Mouse (Mus musculus): ENCODE measurements around the gene Sobp. TPM values are rescaled to one million over a fixed set of nuclear protein-coding genes. Genes with fewer than 3 reads are reported as not detected.

The Sobp gene
- polyA plus RNA-seq, 1 experiment from 2014 or later, result 1.5 TPM

DNA sequence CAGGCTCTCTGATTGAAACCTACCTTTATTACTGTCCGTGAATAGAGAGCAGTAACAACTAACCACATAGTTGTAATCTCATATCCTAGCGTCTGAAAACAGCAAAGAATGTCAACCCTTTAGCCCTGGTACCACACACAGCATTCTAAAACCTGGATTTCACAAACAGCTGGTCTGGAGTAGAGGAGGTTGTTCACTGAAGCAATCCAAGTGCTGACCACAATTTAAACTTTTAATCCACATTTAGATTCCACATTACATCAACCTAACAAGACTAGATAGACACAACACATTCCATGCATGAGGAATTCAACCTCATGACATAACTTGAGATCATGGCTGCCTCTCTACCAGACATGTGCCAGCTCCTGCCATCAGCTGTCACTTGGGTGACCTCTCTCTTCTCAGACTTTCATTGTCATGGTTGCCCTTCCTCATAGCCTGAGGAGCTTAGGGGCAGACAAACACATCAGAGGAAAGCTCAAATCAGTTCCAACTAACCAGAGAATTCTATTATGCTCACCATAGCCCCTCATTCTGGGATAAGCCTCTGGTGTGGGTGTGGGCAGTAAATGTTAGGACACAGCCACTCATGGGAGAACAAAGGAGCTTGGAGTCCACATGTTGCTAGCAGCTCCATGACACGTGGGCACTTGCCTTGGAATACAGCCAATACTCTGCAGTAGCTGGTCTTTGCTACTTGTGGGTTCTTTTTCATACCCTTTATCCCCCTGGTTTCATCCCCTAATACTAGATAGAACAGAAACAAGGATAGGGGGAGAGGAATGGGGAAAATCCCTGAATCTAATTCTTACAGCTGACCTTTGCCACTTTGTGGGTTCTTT, 58.0 kb downstream of the Sobp start:
- H3K9me3 ChIP-seq (ENCODE audit: control insufficient read depth, low read length), result 0 out of 2 replicates have a peak, but pooled peaks cover 3% of the 10 kb centered on the region
- DNase-seq (ENCODE audit: low spot score), result no peak
- WGBS, result 72% methylated on average over 3 of the region's 3 CpGs
- H3K4me1 ChIP-seq (replicated peaks; ENCODE audit: control insufficient read depth, insufficient read depth, low read length), result no peaks in the 10 kb centered on the region
- H3K9ac ChIP-seq (ENCODE audit: low read length), result no peak overlapping the region
- H3K4me2 ChIP-seq (ENCODE audit: low read length), result no peak overlapping the region
- ATAC-seq (replicated peaks; ENCODE audit: low FRiP score, low TSS enrichment, low read depth), result no peak
- H3K27ac ChIP-seq (ENCODE audit: low read depth), result no peak overlapping the region
- H3K4me3 ChIP-seq (ENCODE audit: low read depth, low read length), result no peak overlapping the region
- no peaks in the 10 kb centered on the region for H3K36me3 ChIP-seq (ENCODE audit: control insufficient read depth, insufficient read depth, low read length)
- H3K27me3 ChIP-seq (replicated peaks; ENCODE audit: control insufficient read depth, insufficient read depth, low read length), result no peaks in the 10 kb centered on the region

DNA sequence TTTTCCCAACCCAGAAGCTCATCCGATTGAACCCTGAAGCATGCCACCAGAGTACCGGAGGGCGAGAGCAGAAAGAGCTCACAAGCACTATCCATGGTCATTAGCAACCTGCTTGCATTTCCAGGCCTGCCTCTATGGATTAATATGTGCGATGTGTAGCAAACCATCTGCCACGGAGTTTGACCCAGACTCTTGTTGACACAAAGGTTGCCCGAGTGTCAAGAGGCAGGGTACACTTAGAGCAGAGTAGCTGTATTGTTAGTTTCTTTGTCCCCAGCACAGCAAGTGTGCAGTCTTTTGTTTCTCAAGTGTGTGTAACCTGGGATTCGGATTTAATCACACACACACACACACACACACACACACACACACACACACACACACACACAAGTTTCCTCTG, 62.0 kb downstream of the Sobp start:
- no peak for ATAC-seq (replicated peaks; ENCODE audit: low FRiP score, low TSS enrichment, low read depth)

DNA sequence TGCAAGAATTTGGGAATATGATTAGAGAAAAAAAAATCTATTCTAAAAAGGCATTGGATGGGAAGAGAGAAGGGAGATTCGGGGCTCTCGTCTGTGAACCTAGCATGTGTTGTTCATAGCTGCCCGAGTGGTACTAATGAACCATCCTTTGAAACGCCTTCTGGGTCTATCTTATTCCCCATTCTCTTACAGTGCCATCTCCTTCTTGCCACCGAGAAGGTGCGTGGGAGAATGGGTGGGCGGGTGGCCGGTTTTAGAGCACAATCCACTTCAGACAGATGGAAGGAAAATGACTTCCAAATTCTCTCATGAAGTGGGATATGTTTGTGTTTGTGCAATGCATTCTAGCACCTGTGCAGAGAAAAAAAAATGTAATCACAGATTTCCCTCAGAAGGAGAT, 67.7 kb downstream of the Sobp start:
- Histone ChIP-seq H3K4me3 (ENCODE audit: low read depth, low read length) (no peak overlapping the region), H3K9me3 (ENCODE audit: control insufficient read depth, low read length) (no peaks in the 10 kb centered on the region), H3K4me1 (replicated peaks; ENCODE audit: control insufficient read depth, insufficient read depth, low read length) (no peaks in the 10 kb centered on the region), H3K36me3 (ENCODE audit: control insufficient read depth, insufficient read depth, low read length) (no peaks in the 10 kb centered on the region), H3K27ac (ENCODE audit: low read depth) (no peak overlapping the region), H3K9ac (ENCODE audit: low read length) (no peak overlapping the region), H3K4me2 (ENCODE audit: low read length) (no peak overlapping the region), H3K27me3 (replicated peaks; ENCODE audit: control insufficient read depth, insufficient read depth, low read length) (no peaks in the 10 kb centered on the region)
- DNase-seq (ENCODE audit: low spot score), result no peak
- ATAC-seq (replicated peaks; ENCODE audit: low FRiP score, low TSS enrichment, low read depth), result no peak
- 84% methylated on average over 8 of the region's 8 CpGs for WGBS

More for the DNA sequence above, 62.0 kb downstream of the Sobp start:
- no peak overlapping the region for H3K4me3 ChIP-seq (ENCODE audit: low read depth, low read length)
- no peak overlapping the region for H3K4me2 ChIP-seq (ENCODE audit: low read length)
- H3K36me3 ChIP-seq (ENCODE audit: control insufficient read depth, insufficient read depth, low read length), result no peaks in the 10 kb centered on the region
- 80% methylated on average over 7 of the region's 7 CpGs for WGBS
- DNase-seq (ENCODE audit: low spot score), result no peak
- no peaks in the 10 kb centered on the region for H3K27me3 ChIP-seq (replicated peaks; ENCODE audit: control insufficient read depth, insufficient read depth, low read length)
- no peaks in the 10 kb centered on the region for H3K4me1 ChIP-seq (replicated peaks; ENCODE audit: control insufficient read depth, insufficient read depth, low read length)
- no peak overlapping the region for H3K27ac ChIP-seq (ENCODE audit: low read depth)
- H3K9ac ChIP-seq (ENCODE audit: low read length), result no peak overlapping the region
- 0 out of 2 replicates have a peak, but pooled peaks cover 3% of the 10 kb centered on the region for H3K9me3 ChIP-seq (ENCODE audit: control insufficient read depth, low read length)

DNA sequence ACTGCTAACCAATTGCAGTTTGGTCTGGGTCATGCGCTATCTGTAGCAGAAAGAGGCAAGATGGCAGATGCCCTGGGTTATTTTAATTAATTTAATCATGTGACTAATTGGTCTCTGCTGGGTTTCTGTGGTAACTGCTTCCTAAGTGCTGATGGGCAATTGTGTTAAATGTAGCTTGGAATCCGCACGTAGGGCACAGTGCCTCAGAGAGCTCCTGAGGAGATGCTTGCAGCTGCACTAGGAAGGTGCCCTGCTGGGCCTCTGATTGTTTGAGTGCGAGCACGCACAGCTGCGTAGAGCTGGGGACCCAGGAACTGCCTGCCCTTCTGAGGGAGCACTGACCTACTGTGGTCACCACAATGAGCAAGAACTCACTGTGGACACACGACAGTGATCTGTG, 68.1 kb downstream of the Sobp start:
- H3K4me1 ChIP-seq (replicated peaks; ENCODE audit: control insufficient read depth, insufficient read depth, low read length), result no peaks in the 10 kb centered on the region
- 60% methylated on average over 7 of the region's 7 CpGs for WGBS
- H3K9me3 ChIP-seq (ENCODE audit: control insufficient read depth, low read length), result no peaks in the 10 kb centered on the region
- no peak overlapping the region for H3K27ac ChIP-seq (ENCODE audit: low read depth)
- H3K27me3 ChIP-seq (replicated peaks; ENCODE audit: control insufficient read depth, insufficient read depth, low read length), result no peaks in the 10 kb centered on the region
- H3K9ac ChIP-seq (ENCODE audit: low read length), result no peak overlapping the region
- H3K4me2 ChIP-seq (ENCODE audit: low read length), result no peak overlapping the region
- no peaks in the 10 kb centered on the region for H3K36me3 ChIP-seq (ENCODE audit: control insufficient read depth, insufficient read depth, low read length)
- H3K4me3 ChIP-seq (ENCODE audit: low read depth, low read length), result no peak overlapping the region
- DNase-seq (ENCODE audit: low spot score) (no peak), ATAC-seq (replicated peaks; ENCODE audit: low FRiP score, low TSS enrichment, low read depth) (no peak)

DNA sequence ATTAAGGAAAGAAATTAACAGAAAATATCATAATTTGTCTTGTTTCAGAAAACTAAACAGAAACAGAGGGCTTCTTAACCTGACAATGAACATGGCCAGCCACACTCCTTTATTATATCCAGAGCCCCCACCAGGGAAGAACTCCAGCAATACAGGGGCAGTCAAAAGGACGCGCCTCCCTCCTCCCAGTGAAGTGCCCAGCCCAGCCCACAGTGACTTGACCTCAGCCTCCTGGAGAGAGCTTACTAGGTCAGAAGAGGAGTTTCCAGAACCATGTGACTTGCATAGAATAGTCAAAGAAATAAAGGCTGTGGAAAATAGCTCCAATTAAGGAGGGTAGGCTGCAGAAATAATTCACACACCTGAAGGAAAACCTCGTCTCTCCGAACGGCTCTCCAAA, 73.8 kb downstream of the Sobp start:
- no peaks in the 10 kb centered on the region for H3K27me3 ChIP-seq (replicated peaks; ENCODE audit: control insufficient read depth, insufficient read depth, low read length)
- no peaks in the 10 kb centered on the region for H3K9me3 ChIP-seq (ENCODE audit: control insufficient read depth, low read length)
- no peaks in the 10 kb centered on the region for H3K36me3 ChIP-seq (ENCODE audit: control insufficient read depth, insufficient read depth, low read length)
- H3K27ac ChIP-seq (ENCODE audit: low read depth), result no peak overlapping the region
- H3K9ac ChIP-seq (ENCODE audit: low read length), result no peak overlapping the region
- no peak overlapping the region for H3K4me2 ChIP-seq (ENCODE audit: low read length)
- no peak overlapping the region for H3K4me3 ChIP-seq (ENCODE audit: low read depth, low read length)
- H3K4me1 ChIP-seq (replicated peaks; ENCODE audit: control insufficient read depth, insufficient read depth, low read length), result no peaks in the 10 kb centered on the region
- ATAC-seq (replicated peaks; ENCODE audit: low FRiP score, low TSS enrichment, low read depth) (no peak), DNase-seq (ENCODE audit: low spot score) (no peak)
- 61% methylated on average over 5 of the region's 5 CpGs for WGBS

DNA sequence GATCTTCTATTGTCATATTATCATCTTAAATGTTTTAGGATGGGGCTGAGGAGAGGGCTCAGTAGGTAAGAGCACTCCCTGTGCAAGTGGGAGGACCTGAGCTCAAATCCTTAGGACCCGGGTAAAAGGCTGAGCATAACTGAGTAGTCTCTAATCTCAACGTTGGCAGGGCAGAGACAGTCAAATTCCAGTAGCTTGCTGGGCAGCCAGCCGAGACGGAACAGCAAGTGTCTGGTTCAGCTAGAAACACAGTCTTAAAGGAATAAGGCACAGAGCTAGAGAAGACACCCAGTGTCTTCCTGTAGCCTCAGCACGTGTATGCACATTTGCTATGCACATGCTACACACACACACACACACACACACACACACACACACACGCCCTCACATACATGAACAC, 75.1 kb downstream of the Sobp start:
- 74% methylated on average over 6 of the region's 6 CpGs for WGBS
- Histone ChIP-seq H3K4me2 (ENCODE audit: low read length) (no peak overlapping the region), H3K27me3 (replicated peaks; ENCODE audit: control insufficient read depth, insufficient read depth, low read length) (no peaks in the 10 kb centered on the region), H3K4me1 (replicated peaks; ENCODE audit: control insufficient read depth, insufficient read depth, low read length) (no peaks in the 10 kb centered on the region), H3K36me3 (ENCODE audit: control insufficient read depth, insufficient read depth, low read length) (no peaks in the 10 kb centered on the region), H3K27ac (ENCODE audit: low read depth) (no peak overlapping the region), H3K4me3 (ENCODE audit: low read depth, low read length) (no peak overlapping the region), H3K9ac (ENCODE audit: low read length) (no peak overlapping the region), H3K9me3 (ENCODE audit: control insufficient read depth, low read length) (no peaks in the 10 kb centered on the region)
- DNase-seq (ENCODE audit: low spot score) (no peak), ATAC-seq (replicated peaks; ENCODE audit: low FRiP score, low TSS enrichment, low read depth) (no peak)

DNA sequence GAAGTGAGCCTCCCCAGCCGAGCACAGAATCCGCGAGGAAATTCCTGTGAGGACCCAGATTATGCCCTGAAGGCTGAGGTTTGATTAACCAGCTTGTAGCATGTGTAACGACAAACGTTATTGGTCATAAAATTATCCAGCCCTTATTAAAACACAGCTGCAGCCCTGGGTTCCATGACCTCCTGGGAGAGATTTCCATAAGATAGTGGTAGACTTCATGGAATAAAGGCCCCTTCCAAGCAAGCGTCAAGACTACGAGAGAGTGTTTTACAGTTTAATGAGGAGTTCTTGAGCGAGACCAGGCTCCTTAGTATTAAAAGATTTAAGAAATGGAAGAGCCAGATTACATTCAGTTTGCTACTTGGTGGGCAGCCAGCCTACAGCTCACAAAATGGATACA, 76.6 kb downstream of the Sobp start:
- no peak for ATAC-seq (replicated peaks; ENCODE audit: low FRiP score, low TSS enrichment, low read depth)
- no peaks in the 10 kb centered on the region for H3K36me3 ChIP-seq (ENCODE audit: control insufficient read depth, insufficient read depth, low read length)
- H3K4me3 ChIP-seq (ENCODE audit: low read depth, low read length), result no peak overlapping the region
- H3K9me3 ChIP-seq (ENCODE audit: control insufficient read depth, low read length), result no peaks in the 10 kb centered on the region
- H3K9ac ChIP-seq (ENCODE audit: low read length), result no peak overlapping the region
- H3K27ac ChIP-seq (ENCODE audit: low read depth), result no peak overlapping the region
- WGBS, result 69% methylated on average over 8 of the region's 8 CpGs
- no peaks in the 10 kb centered on the region for H3K4me1 ChIP-seq (replicated peaks; ENCODE audit: control insufficient read depth, insufficient read depth, low read length)
- no peak for DNase-seq (ENCODE audit: low spot score)
- no peaks in the 10 kb centered on the region for H3K27me3 ChIP-seq (replicated peaks; ENCODE audit: control insufficient read depth, insufficient read depth, low read length)
- H3K4me2 ChIP-seq (ENCODE audit: low read length), result no peak overlapping the region

DNA sequence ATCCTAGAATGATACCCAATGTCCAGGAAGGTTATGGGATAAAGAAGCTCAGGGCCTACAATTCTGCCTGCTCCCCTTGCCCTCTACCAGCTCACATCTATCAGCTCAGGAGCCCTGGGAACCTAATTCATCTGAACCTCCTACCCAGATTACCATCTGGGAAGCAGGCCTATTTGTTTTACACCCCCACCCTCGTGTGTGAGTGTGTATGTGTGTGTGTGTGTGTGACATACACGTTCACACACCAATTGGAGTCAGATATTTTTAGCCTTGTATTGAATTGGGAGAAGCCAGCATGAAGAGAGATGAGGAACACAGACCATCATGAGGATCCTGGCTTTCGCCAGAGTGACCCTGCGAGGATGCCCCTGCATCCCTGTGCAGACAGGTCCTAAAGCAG, 77.7 kb downstream of the Sobp start:
- 69% methylated on average over 4 of the region's 4 CpGs for WGBS
- Histone ChIP-seq H3K36me3 (ENCODE audit: control insufficient read depth, insufficient read depth, low read length) (no peaks in the 10 kb centered on the region), H3K4me3 (ENCODE audit: low read depth, low read length) (no peak overlapping the region), H3K27me3 (replicated peaks; ENCODE audit: control insufficient read depth, insufficient read depth, low read length) (no peaks in the 10 kb centered on the region), H3K9me3 (ENCODE audit: control insufficient read depth, low read length) (no peaks in the 10 kb centered on the region), H3K9ac (ENCODE audit: low read length) (no peak overlapping the region), H3K4me2 (ENCODE audit: low read length) (no peak overlapping the region), H3K4me1 (replicated peaks; ENCODE audit: control insufficient read depth, insufficient read depth, low read length) (no peaks in the 10 kb centered on the region), H3K27ac (ENCODE audit: low read depth) (no peak overlapping the region)
- ATAC-seq (replicated peaks; ENCODE audit: low FRiP score, low TSS enrichment, low read depth), result no peak
- DNase-seq (ENCODE audit: low spot score), result no peak

DNA sequence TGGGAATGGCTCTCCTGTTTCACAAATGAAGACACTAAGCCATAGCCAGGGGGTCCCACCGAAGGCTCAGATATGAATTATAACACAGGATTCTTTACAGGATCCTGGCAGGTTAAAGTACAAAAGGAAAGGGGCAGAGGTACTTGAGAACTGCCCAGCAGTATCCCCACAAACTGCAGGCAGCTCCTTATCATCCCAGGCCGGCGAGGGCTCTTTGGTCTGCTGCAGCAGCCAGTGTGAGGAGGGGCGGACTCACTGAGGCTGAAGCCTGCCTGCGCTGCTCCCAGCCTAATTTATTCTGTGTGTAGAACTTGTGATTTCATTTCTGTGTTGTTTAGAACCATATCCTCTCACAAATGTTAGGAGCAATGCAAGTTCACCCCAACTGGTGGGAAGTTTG, 79.8 kb downstream of the Sobp start:
- Histone ChIP-seq H3K4me2 (ENCODE audit: low read length) (no peak overlapping the region), H3K4me1 (replicated peaks; ENCODE audit: control insufficient read depth, insufficient read depth, low read length) (no peaks in the 10 kb centered on the region), H3K4me3 (ENCODE audit: low read depth, low read length) (no peak overlapping the region), H3K27ac (ENCODE audit: low read depth) (no peak overlapping the region), H3K27me3 (replicated peaks; ENCODE audit: control insufficient read depth, insufficient read depth, low read length) (no peaks in the 10 kb centered on the region), H3K36me3 (ENCODE audit: control insufficient read depth, insufficient read depth, low read length) (no peaks in the 10 kb centered on the region), H3K9me3 (ENCODE audit: control insufficient read depth, low read length) (no peaks in the 10 kb centered on the region), H3K9ac (ENCODE audit: low read length) (no peak overlapping the region)
- no peak for DNase-seq (ENCODE audit: low spot score)
- 46% methylated on average over 5 of the region's 5 CpGs for WGBS
- ATAC-seq (replicated peaks; ENCODE audit: low FRiP score, low TSS enrichment, low read depth), result no peak
